Mouse (Mus musculus) forebrain, embryonic 15.5 days (tissue): ENCODE measurements around the gene Igfl3. TPM values are rescaled to one million over a fixed set of nuclear protein-coding genes. Genes with fewer than 3 reads are reported as not detected.

Source experiments
- ATAC-seq: fragments of 200-750 bp; cut with Nextera tagmentation; replicated peaks from 2 replicates; pipeline ENCODE4 v1.8.0; 2017; ENCODE audit warnings: mild to moderate bottlenecking, moderate TSS enrichment, moderate library complexity
- H3K27ac ChIP-seq: fragments of 300-500 bp; sonication (generic); replicated peaks from 2 replicates; pipeline ENCODE4 v1.5.1; 2015; ENCODE audit warnings: mild to moderate bottlenecking, inconsistent platforms
- H3K27me3 ChIP-seq: fragments of 300-500 bp; sonication (generic); 2 replicates; pipeline ENCODE4 v1.6.1; 2015; ENCODE audit warnings: inconsistent platforms
- H3K36me3 ChIP-seq: fragments of 300-500 bp; sonication (generic); 2 replicates; pipeline ENCODE4 v1.6.1; 2015; ENCODE audit warnings: mild to moderate bottlenecking, inconsistent platforms
- H3K4me1 ChIP-seq: fragments of 300-500 bp; sonication (generic); 2 replicates; pipeline ENCODE4 v1.6.1; 2015; ENCODE audit warnings: inconsistent platforms
- H3K4me2 ChIP-seq: fragments of 300-500 bp; sonication (generic); replicated peaks from 2 replicates; pipeline ENCODE4 v1.6.1; 2015; ENCODE audit warnings: mild to moderate bottlenecking, inconsistent platforms
- H3K4me3 ChIP-seq: fragments of 300-500 bp; sonication (generic); 2 replicates; pipeline ENCODE4 v1.5.1; 2015; ENCODE audit warnings: mild to moderate bottlenecking, inconsistent platforms
- H3K9ac ChIP-seq: fragments of 300-500 bp; sonication (generic); replicated peaks from 2 replicates; pipeline ENCODE4 v1.6.1; 2015; ENCODE audit warnings: mild to moderate bottlenecking, inconsistent platforms
- H3K9me3 ChIP-seq: fragments of 300-500 bp; sonication (generic); 2 replicates; pipeline ENCODE4 v1.6.1; 2016; ENCODE audit warnings: inconsistent platforms
- WGBS: fragments of 180-500 bp; shearing (Covaris S2); methylation state at CpG from one replicate; pipeline ENCODE4 v1.1.7; 2015; ENCODE audit warnings: mixed read lengths; 5-methylcytosine and 5-hydroxymethylcytosine counted together
- polyA plus RNA-seq: library from polyadenylated mRNA; unstranded; fragments of >200 nt; fragmentation: Nextera tagmentation; extraction: Ambion mirVana; gene quantifications from 2 replicates; pipeline ENCODE4 v1.2.1, GENCODE M21; 2015

Gene Igfl3
- not detected in 2 replicates for polyA plus RNA-seq

DNA sequence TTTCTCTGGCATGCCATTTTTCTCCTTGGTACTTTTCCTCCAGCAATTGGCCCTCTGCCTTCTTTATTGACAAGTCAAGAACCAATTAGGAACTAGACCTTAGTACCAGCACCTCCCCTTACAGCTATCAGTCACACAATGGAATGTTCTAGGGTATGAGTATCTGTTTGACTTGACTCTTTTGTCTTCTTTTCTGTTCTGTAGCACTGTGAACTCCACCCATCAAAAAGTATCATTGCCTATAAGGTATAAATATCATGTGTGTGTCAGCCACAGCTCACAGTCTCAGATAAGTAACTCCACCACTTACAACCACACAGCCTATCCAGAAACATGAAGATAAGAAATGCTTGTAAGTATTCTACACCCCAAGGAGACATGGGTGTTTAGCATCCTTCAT, at the start of gene Igfl3:
Gene Igfl3 (plus strand): TSS at position 301 of the 400 bp plus-strand sequence.
- Histone ChIP-seq H3K9ac (no peak within 1 kb of the TSS), H3K27ac (no peak within 1 kb of the TSS), H3K4me2 (no peak within 1 kb of the TSS), H3K27me3 (no peaks in the 10 kb centered on the region), H3K4me1 (no peaks in the 10 kb centered on the region), H3K36me3 (no peaks in the 10 kb centered on the region), H3K4me3 (no peak within 1 kb of the TSS), H3K9me3 (peaks cover 35% of the 10 kb centered on the region)
- no peak for ATAC-seq

DNA sequence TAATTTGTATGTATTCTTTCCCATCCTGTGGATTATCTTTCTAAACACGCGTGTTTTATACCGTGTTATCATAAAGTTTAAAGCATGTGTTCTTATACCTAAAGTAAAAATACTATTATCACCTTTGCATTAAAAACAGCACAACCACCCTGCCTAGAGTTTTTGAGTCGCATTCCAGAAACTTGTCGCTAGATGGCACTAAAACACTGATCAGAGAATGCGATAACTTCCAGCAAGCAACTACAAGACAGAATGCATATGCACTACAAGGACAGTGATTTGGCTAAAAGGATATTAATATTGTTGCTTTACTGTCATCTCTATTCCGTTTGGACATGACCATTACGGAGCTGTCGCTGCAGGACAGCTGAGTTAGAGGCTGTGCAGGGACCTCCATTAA, 34.6 kb downstream of the Igfl3 start:
- peaks cover 5% of the 10 kb centered on the region; the same call in 1 of the 2 replicates for H3K9me3 ChIP-seq
- no peak overlapping the region for H3K27ac ChIP-seq
- no peak overlapping the region for H3K4me3 ChIP-seq
- no peak overlapping the region for H3K9ac ChIP-seq
- 13% methylated on average over 9 of the region's 9 CpGs for WGBS
- no peaks in the 10 kb centered on the region for H3K36me3 ChIP-seq
- no peaks in the 10 kb centered on the region for H3K27me3 ChIP-seq
- ATAC-seq: no peak
- H3K4me1 ChIP-seq: no peaks in the 10 kb centered on the region
- no peak overlapping the region for H3K4me2 ChIP-seq

DNA sequence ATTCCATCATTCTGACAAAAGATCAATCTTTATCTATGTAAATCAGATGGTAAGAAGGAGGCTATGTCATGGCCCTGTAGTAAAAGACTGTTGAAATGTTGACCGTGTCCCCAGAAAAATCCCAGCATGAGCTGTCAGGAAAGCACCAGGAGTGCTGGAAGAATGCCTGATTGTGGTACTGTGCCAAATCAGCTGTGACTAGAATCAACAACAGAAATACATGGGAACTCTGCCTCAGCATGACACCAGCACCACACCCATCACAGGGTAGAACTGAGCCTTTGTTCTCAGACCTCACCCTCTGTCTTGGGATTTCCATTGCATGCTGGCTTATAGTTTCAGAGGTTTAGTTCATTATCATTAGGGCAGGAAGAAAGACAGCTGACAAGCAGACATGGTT, 38.4 kb downstream of the Igfl3 start:
- Histone ChIP-seq H3K36me3 (no peaks in the 10 kb centered on the region), H3K27ac (no peak overlapping the region), H3K9ac (no peak overlapping the region), H3K4me2 (no peak overlapping the region), H3K9me3 (peaks cover 5% of the 10 kb centered on the region; the same call in 1 of the 2 replicates), H3K27me3 (no peaks in the 10 kb centered on the region), H3K4me1 (no peaks in the 10 kb centered on the region), H3K4me3 (no peak overlapping the region)
- no peak for ATAC-seq
- 68% methylated on average over 1 of the region's 1 CpGs for WGBS

Other genes starting within 250 kb of the Igfl3 start
- not detected in 2 replicates for gene Ceacam11, start 204.4 kb upstream of the Igfl3 start, polyA plus RNA-seq
- gene Ceacam13, start 166.6 kb upstream of the Igfl3 start, polyA plus RNA-seq: not detected in 2 replicates
- not detected in 2 replicates for gene Ceacam12, start 110.6 kb upstream of the Igfl3 start, polyA plus RNA-seq
- not detected in 2 replicates for gene Mill1, start 68.9 kb downstream of the Igfl3 start, polyA plus RNA-seq
- gene Psg18, start 178.5 kb downstream of the Igfl3 start, polyA plus RNA-seq: not detected in 2 replicates